Mouse (Mus musculus) kidney, postnatal 0 days (tissue): Measurements from ENCODE around the gene Cyb5r2. TPM values are rescaled to one million over a fixed set of nuclear protein-coding genes. Genes with fewer than 3 reads are reported as not detected.

Source experiments
- ATAC-seq: fragments of 200-750 bp; cut with Nextera tagmentation; replicated peaks from 2 replicates; pipeline ENCODE4 v1.8.0; 2017; ENCODE audit warnings: low read depth, moderate number of reproducible peaks, moderate TSS enrichment, moderate library complexity; ENCODE audit not compliant: low FRiP score
- DNase-seq: peaks from one replicate; pipeline ENCODE4 v3.0.0-alpha.2; 2016; ENCODE audit warnings: low spot score
- H3K27ac ChIP-seq: fragments of 300-500 bp; sonication (generic); 2 replicates; pipeline ENCODE4 v1.5.1; 2014; ENCODE audit warnings: mild to moderate bottlenecking
- H3K27me3 ChIP-seq: fragments of 300-500 bp; sonication (generic); 2 replicates; pipeline ENCODE4 v1.6.1; 2014; ENCODE audit warnings: low read length, mixed read lengths; ENCODE audit not compliant: insufficient read depth
- H3K36me3 ChIP-seq: fragments of 300-500 bp; sonication (generic); 2 replicates; pipeline ENCODE4 v1.6.1; 2014; ENCODE audit warnings: low read length, mixed read lengths; ENCODE audit not compliant: insufficient read depth
- H3K4me1 ChIP-seq: fragments of 300-500 bp; sonication (generic); replicated peaks from 2 replicates; pipeline ENCODE4 v1.6.1; 2014; ENCODE audit warnings: antibody characterized with exemption, low read length, mixed read lengths; ENCODE audit not compliant: insufficient read depth
- H3K4me2 ChIP-seq: fragments of 300-500 bp; sonication (generic); 2 replicates; pipeline ENCODE4 v1.6.1; 2014; ENCODE audit warnings: mild to moderate bottlenecking, low read length, moderate library complexity, mixed read lengths
- H3K4me3 ChIP-seq: fragments of 300-500 bp; sonication (generic); replicated peaks from 2 replicates; pipeline ENCODE4 v1.5.1; 2014; ENCODE audit warnings: low read depth, low read length
- H3K9ac ChIP-seq: fragments of 300-500 bp; sonication (generic); 2 replicates; pipeline ENCODE4 v1.6.1; 2014; ENCODE audit warnings: low read depth, low read length
- H3K9me3 ChIP-seq: fragments of 300-500 bp; sonication (generic); replicated peaks from 2 replicates; pipeline ENCODE4 v1.6.1; 2016; ENCODE audit warnings: low read length, inconsistent platforms, mixed read lengths
- CTCF ChIP-seq: IDR thresholded peaks from 2 replicates; pipeline ENCODE4 v1.5.1; 2016; ENCODE audit warnings: antibody characterized with exemption, low read depth, mild to moderate bottlenecking, moderate library complexity
- WGBS: fragments of 180-500 bp; shearing (Covaris S2); extraction: QIAGEN DNeasy Blood & Tissue Kit; methylation state at CpG from one replicate; pipeline ENCODE4 v1.1.7; 2014; 5-methylcytosine and 5-hydroxymethylcytosine counted together
- polyA plus RNA-seq: library from polyadenylated mRNA; unstranded; fragments of >200 nt; fragmentation: Nextera tagmentation; extraction: Ambion mirVana; gene quantifications from 2 replicates; pipeline ENCODE4 v1.2.1, GENCODE M21; 2015

Cyb5r2 gene
- polyA plus RNA-seq, 1 experiment from 2014 or later = 0.21 TPM

DNA sequence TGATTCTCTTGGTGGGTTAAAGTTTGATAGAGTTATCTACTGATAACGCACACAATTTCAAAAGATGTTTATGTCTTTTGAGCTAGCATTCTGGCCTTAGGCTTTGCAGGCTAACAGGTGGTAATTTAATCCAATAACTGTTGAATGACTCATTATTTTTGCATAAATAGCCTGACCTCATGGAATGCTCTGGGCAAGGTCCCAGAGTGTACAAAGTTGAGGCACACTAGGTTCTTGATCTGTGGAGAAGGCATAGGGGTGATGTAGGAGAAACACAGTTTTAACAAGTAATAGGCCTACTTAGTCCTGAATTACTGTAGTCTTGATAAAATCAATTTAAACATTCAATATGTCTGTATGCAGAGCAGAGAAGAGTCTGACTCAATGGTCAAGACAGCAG, 20.4 kb upstream of the Cyb5r2 start:
- Histone ChIP-seq H3K4me1 (no peaks in the 10 kb centered on the region), H3K27me3 (no peaks in the 10 kb centered on the region), H3K27ac (no peak overlapping the region), H3K4me2 (no peak overlapping the region), H3K36me3 (no peaks in the 10 kb centered on the region), H3K4me3 (no peak overlapping the region), H3K9me3 (no peaks in the 10 kb centered on the region), H3K9ac (no peak overlapping the region)
- ATAC-seq (no peak), DNase-seq (no peak)
- no peak for TF ChIP-seq CTCF
- 80% methylated on average over 1 of the region's 1 CpGs for WGBS

DNA sequence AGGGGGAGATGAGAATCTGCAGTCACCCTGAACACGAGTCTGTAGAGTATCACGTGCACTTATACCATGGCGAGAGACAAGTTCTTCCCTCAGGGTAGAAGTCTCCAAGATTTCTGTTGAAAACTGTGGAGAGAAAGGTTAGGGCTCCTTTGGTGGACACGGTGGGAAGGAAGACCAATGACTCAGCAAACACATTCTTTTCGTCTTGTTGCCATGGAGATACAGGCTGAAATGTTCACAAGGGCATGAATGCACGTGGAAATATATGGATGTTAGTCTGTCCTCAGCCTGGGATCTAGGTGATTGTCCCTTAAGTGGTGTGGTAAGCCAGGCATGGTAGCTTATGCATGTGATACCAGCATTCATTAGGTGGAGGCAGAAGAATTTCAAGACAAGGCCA, 13.0 kb upstream of the Cyb5r2 start:
- DNase-seq (no peak), ATAC-seq (no peak)
- no peak for TF ChIP-seq CTCF
- no peak overlapping the region for H3K4me2 ChIP-seq
- no peaks in the 10 kb centered on the region for H3K36me3 ChIP-seq
- no peaks in the 10 kb centered on the region for H3K27me3 ChIP-seq
- no peaks in the 10 kb centered on the region for H3K9me3 ChIP-seq
- 54% methylated on average over 6 of the region's 6 CpGs for WGBS
- no peak overlapping the region for H3K9ac ChIP-seq
- H3K27ac ChIP-seq = no peak overlapping the region
- H3K4me3 ChIP-seq = no peak overlapping the region
- H3K4me1 ChIP-seq = no peaks in the 10 kb centered on the region

DNA sequence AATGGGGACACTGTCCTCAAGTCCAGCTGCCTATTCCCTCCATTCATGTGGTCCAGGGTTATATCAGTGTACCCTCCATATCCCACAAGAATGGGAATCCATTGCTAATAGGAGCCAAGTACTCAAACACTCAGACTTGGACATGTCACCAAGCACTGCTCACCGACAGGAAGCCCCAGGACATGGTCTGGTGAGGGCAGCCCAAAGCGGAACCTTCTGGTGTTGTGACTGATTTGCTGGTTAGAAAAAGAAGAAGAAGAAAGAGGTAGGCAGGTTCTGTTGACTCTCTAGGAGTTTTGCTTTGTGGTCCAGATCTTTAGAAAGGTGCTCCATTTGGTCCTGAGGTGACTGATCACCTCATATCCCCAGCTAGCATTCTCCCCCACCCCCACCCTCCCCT, 1.1 kb downstream of the Cyb5r2 start:
- Histone ChIP-seq H3K36me3 (no peaks in the 10 kb centered on the region), H3K27me3 (no peaks in the 10 kb centered on the region), H3K9ac (no peak overlapping the region), H3K4me1 (no peaks in the 10 kb centered on the region), H3K27ac (no peak overlapping the region), H3K4me2 (no peak overlapping the region), H3K4me3 (no peak overlapping the region), H3K9me3 (no peaks in the 10 kb centered on the region)
- ATAC-seq (no peak), DNase-seq (no peak)
- 100% methylated on average over 2 of the region's 2 CpGs for WGBS
- TF ChIP-seq CTCF = no peak

DNA sequence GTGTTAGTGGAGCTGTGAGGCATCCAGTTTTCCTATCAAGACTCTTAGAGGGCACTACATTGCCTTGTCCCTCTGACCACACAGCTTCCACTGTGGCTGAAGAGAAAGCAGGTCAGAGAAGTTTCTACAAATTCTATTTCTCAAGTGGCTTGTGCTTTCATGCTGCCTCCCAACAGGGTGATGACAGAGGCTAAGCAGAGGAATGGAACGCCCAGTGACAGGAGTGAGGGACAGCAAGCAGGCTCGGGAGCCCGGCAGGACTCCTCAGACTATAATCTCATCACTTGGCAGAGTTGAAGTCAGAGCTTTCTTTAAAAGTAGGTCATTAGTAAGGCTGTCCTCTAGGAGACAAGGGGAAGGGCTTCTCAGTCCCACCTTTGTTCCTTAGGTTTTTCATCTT, 1.9 kb downstream of the Cyb5r2 start:
- no peak for TF ChIP-seq CTCF
- no peak for ATAC-seq
- no peaks in the 10 kb centered on the region for H3K9me3 ChIP-seq
- H3K27me3 ChIP-seq = no peaks in the 10 kb centered on the region
- DNase-seq = no peak
- no peak overlapping the region for H3K27ac ChIP-seq
- no peak overlapping the region for H3K4me3 ChIP-seq
- 57% methylated on average over 3 of the region's 3 CpGs for WGBS
- H3K36me3 ChIP-seq = no peaks in the 10 kb centered on the region
- no peak overlapping the region for H3K4me2 ChIP-seq
- H3K4me1 ChIP-seq = no peaks in the 10 kb centered on the region
- no peak overlapping the region for H3K9ac ChIP-seq

DNA sequence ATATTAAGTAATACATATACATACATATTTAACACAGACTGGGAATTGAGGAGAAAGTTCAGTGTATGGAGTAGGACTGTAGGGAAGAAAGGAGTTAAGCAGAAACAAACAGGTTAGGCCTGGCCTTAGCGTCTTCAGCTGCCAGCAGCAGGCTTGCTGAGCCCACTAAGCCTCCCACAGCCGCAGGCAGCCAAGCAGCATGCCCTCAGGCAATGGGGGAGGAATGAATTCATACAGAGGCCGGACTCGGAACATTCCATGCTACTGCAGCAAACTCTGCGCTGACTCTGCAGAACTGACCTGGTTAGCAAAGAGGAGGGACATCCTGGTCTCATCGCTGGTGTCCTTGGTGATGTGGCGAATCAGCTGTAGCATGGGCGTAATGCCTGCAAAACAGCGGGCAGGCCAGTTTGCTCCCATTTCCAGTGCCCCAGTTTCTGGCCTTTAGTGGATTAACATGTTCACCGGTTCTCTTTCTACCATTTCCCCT, 5.8 kb downstream of the Cyb5r2 start:
- TF ChIP-seq CTCF = no peak
- Histone ChIP-seq H3K4me3 (no peak overlapping the region), H3K9me3 (no peaks in the 10 kb centered on the region), H3K36me3 (no peaks in the 10 kb centered on the region), H3K27ac (no peak overlapping the region), H3K4me1 (no peaks in the 10 kb centered on the region), H3K4me2 (no peak overlapping the region), H3K27me3 (no peaks in the 10 kb centered on the region), H3K9ac (no peak overlapping the region)
- DNase-seq (no peak), ATAC-seq (peak; percentile 22; the same call in 1 of the 2 replicates)
- 66% methylated on average over 10 of the region's 10 CpGs for WGBS

DNA sequence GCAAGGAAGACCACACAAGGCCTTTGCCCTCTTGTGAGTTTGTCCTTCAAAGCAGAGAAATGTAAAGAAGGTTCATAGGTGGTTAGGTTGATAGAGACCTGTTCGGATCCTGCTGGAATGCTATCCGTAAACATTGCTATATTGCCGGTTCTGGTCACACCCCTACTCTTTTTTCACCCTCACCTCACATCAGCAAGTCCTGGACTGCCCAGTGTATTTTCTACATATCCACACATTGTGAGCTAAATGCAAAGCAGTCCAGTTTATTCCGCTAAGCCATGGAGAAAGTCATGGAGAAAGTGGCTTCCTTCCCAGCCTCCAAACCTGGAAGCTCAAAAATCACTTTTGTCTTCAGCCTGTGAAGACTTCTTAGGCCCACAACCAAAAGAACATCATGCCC, 8.1 kb downstream of the Cyb5r2 start:
- no peak for ATAC-seq
- H3K27ac ChIP-seq = no peak overlapping the region
- TF ChIP-seq CTCF = no peak
- H3K4me1 ChIP-seq = no peaks in the 10 kb centered on the region
- DNase-seq = no peak
- H3K27me3 ChIP-seq = no peaks in the 10 kb centered on the region
- WGBS = 89% methylated on average over 4 of the region's 4 CpGs
- H3K4me3 ChIP-seq = no peak overlapping the region
- H3K9me3 ChIP-seq = no peaks in the 10 kb centered on the region
- no peaks in the 10 kb centered on the region for H3K36me3 ChIP-seq
- H3K4me2 ChIP-seq = no peak overlapping the region
- H3K9ac ChIP-seq = no peak overlapping the region

DNA sequence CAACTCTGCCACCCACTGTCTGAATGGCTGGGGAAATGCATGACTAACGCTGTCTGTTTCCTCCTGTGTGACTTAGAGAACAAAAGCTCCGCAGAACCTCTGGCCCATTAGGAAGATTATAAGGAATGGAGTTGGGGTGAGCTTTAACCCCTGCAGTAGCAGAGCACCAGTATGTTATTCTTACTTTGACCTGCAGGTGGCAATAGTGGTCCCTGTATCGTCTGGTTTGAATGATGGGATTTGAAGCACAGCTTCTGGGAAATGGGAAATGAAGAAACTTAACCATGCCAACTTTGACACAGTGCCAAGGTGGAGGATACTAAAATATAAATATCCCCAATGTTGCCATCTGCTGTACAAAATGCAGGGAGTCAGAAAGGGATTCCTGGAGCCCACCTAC, 8.6 kb downstream of the Cyb5r2 start:
- Histone ChIP-seq H3K36me3 (no peaks in the 10 kb centered on the region), H3K4me2 (no peak overlapping the region), H3K9ac (no peak overlapping the region), H3K4me1 (no peaks in the 10 kb centered on the region), H3K27ac (no peak overlapping the region), H3K27me3 (no peaks in the 10 kb centered on the region), H3K4me3 (no peak overlapping the region), H3K9me3 (no peaks in the 10 kb centered on the region)
- ATAC-seq (no peak), DNase-seq (peak; percentile 73)
- peak; percentile 78 for TF ChIP-seq CTCF
- 9% methylated on average over 3 of the region's 3 CpGs for WGBS
